Mouse (Mus musculus): ENCODE results near the gene Foxp1. TPM values are rescaled to one million over a fixed set of nuclear protein-coding genes. Genes with fewer than 3 reads are reported as not detected.

Foxp1 gene
- total RNA-seq, 2 experiments from 2014 or later: 94.3 to 100 TPM

GRCm38 (mm10) chr6:99188366-99189216 is 333.9 kb downstream of the Foxp1 start:
- DNase-seq (ENCODE audit: low spot score in 2 of 2): no peak

DNA sequence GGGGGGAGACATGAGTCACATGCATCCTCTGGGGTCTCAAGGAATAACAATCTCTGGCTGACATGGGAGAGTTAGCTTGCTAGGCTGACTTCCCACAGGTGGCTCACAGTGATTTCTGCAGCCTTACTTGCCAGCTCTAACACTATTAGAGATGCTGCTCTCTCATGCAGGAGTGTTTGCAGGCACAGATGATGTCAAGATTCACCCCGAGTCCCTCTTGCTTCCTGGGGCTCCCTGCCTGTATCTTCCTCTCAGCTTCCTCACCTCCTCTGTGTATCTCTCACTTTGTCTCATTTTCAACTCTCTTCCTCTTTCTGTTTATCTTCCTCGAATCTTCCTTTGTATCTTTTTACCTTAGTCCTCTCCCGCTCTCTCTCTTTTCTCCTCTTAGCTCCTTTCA is 334.6 kb downstream of the Foxp1 start:
- DNase-seq (ENCODE audit: low spot score in 2 of 2): no peak

DNA sequence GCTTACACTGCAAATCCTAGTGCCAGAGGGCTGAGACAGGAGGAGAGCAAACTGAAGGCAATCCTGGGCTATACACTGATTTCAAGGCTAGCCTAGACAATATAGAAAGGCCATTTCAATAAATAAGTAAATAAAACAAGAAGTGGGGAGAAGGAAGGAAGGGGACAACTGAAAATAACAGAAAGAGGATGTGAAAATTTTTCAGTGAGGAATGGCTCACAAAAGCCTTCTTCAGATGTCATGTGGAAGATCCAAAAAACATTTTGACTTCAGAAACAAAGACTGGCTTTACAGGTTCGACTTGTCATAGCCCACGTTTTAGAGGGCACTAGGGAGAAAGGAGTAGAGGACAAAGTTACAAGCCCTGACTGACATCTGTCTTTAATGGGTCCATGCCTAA is 335.1 kb downstream of the Foxp1 start:
- no peak for DNase-seq (ENCODE audit: low spot score in 2 of 2)

DNA sequence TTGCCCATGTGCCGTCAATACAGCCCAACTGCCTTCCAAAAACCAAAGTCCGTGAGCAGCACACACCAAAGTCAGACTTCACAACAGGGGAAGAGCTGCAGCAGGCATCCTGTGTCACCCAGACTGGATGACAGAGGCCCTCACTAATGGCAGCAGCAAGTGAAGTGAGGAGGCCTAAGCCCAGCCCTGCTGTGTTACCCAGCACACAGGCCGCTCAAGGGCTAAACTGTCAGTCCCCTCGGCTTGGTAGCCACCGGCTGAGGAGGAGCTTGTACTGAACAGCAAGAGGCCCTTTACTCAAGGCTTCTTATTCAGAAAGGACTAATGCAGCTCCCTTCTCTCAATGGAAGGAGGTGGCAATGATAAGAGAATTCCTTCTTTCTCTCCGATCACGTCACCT is 336.0 kb downstream of the Foxp1 start:
- DNase-seq (ENCODE audit: low spot score in 2 of 2): no peak

GRCm38 (mm10) chr6:99185797-99186196 is 336.7 kb downstream of the Foxp1 start:
- no peak for DNase-seq (ENCODE audit: low spot score in 2 of 2)

- no peak for DNase-seq (ENCODE audit: low spot score in 2 of 2)
These were observed 338.5 kb downstream of the Foxp1 start for GRCm38 (mm10) chr6:99184051-99184450.

GRCm38 (mm10) chr6:99182777-99183176 is 339.7 kb downstream of the Foxp1 start:
- DNase-seq (ENCODE audit: low spot score in 2 of 2): no peak

DNA sequence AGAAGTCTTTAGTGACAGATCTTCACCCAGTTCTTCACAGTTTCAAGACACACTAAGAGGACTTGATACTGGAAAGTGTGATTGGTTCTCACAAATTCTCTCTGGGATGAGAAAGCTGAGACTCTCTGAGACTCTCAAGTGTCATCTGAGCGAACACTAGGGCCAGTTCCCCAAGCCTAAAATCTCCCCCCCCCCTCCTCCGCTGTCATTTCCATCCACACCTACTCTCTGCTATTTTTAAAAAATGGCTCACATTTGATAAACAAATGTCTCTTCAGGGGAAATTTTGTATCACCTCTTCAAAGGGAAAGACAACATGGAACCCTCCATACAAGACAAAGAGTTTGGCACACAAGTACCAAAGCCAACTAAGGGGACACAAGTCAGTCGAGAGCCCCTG is 346.3 kb downstream of the Foxp1 start:
- DNase-seq (ENCODE audit: low spot score in 2 of 2): no peak

DNA sequence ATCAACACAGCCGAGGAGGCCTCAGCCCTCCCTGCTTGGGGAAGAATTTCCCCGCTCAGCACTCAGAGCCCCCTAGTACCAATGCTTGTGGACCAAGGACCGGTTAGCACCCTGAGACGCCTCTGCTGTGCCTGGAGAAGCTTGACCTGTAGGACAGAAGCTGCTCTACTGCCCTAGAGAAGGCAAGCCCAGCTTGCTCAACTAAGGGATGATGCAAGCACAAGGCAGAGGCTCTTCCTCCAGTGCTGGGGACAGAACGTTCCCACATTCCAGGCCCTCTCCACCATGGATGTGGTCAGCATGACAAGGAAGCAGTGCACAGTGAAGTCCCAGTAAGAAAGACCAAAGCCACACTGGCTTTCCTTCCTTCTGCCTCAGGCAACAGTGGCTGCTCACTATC is 347.1 kb downstream of the Foxp1 start:
- DNase-seq (ENCODE audit: low spot score in 2 of 2): no peak

DNA sequence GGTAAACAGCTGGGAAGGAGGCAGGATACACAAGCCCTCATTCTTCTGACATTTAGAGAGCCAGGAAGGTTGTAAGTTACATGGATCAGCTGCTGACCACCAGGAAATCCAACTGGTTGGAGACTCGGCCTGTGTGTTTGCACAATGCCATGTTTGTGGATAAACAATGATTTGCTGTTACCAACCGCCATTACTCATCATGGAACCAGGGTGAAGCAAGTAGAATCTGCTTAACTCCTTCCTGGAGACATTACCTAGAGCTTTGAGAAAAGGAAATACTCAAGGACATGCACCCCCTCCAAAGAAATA is 348.7 kb downstream of the Foxp1 start:
- DNase-seq (ENCODE audit: low spot score in 2 of 2): no peak

DNA sequence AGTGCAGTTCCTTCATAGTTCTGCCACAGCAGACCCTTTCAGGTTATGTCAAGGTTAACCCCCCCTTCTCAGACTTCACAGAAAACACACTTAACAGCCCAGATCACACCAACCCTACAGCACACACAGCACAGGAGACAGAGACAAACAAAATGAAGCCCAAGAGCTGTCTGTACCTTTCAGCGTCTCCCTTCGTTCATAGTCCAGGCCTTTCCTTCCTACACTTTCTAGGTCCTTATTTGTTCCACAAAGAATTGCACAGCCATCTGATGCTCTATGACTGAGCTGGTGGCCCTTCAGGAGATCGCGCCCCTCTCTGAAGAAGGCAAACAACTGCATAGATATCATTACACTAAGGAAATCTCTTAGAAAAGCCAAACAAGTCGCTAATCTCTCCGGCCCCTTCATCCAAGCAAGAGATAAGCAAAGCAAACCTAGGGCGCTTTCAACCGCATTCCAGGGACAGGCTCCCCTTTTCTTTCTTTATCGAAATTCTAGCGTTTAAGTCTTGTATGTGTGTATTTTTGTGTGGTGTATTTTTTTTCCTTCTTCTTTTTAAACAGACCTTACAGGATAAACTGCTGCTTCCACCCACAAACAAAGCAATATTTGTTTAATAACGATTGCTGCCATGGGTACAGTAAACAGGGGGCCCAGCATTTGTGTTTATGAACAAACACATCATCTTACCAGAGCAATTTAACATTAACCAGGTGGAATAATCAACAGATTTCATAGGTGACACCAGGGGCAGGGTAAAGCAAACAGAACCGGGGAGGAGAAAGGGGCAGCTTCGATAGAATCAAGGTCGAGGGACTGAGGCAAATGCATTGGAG is 349.2 kb downstream of the Foxp1 start:
- DNase-seq (ENCODE audit: low spot score in 2 of 2): no peak

- DNase-seq (ENCODE audit: low spot score in 2 of 2): no peak
These were observed 349.9 kb downstream of the Foxp1 start for GRCm38 (mm10) chr6:99172589-99172986.

DNA sequence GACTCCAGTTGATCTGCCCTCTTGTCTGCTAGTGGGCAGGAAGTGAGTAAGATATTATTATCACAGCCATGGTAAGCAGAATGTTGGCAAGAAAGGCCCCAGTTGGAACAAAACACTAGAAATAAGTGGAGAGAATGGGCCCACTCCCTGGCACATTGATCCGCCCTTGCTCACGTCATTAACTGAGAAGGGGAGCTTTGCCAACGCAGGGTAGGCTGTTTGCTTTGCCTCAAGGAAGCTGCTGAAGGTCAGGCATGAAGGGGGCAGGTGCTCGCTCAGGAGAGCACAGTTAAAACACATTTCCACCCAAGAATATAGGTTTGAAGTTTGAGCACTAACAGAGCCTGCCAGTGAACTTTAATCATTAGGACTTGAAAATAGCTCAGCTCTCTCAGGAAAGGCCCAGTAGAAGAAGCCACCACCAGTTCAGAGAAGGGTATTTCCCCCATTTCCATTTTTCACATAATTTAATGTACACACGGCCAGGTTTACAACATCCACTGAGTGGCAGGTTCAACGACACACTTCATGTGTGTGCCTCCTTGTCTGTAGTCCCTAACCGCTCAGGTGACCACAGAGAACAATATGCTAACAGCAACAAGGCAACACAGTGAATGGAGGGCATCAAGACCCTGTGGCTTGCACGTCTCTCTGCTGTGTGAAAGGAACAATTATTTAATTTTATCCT is 350.5 kb downstream of the Foxp1 start:
- DNase-seq (ENCODE audit: low spot score in 2 of 2): peak in 1 of 2 experiments; percentile 28

GRCm38 (mm10) chr6:99171281-99171825 is 351.2 kb downstream of the Foxp1 start:
- no peak for DNase-seq (ENCODE audit: low spot score in 2 of 2)

GRCm38 (mm10) chr6:99168727-99169126 is 353.8 kb downstream of the Foxp1 start:
- DNase-seq (ENCODE audit: low spot score in 2 of 2): no peak

DNA sequence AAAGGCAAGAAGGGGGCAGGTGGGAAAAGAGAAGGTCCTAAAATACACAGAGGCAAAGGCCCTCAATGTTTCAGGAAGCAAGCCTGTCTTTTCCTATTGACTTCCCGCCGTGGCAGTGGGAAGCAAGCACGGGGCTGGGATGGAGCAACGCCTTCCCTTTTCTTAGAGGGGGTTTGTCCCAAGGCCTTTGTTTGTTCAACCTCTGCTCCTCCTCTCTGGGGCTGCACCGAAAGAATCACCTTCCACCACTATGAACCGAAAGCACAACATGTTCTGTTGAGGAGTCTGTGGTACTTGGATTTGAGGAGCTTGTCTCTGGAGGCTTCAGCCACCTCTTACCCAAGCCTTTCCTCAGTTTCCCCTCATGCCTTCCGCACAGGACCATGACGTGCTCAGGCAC is 355.5 kb downstream of the Foxp1 start:
- DNase-seq (ENCODE audit: low spot score in 2 of 2): no peak

- peak in 1 of 2 experiments; percentile 32 for DNase-seq (ENCODE audit: low spot score in 2 of 2)
These were observed 356.4 kb downstream of the Foxp1 start for GRCm38 (mm10) chr6:99166169-99166568.

GRCm38 (mm10) chr6:99164760-99165159 is 357.8 kb downstream of the Foxp1 start:
- DNase-seq (ENCODE audit: low spot score in 2 of 2): no peak

DNA sequence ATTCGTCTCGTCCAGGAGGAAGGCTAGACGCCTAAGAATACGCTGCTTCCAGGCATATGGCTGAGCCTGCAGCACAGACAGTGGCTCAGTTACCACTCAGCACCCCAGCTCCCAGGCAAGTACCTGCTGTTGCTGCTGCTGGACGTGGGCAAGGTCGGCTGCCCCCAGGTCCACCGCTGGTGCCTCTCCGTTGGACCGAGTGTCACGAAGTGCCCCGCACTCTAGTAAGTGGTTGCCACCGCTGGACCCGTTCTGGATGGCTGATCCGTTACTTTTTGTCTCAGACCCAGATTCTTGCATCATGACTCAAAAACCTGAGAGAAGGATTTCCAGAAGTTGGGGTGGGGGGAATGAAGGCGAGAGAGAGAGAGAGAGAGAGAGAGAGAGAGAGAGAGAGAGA is 359.8 kb downstream of the Foxp1 start:
- no peak for DNase-seq (ENCODE audit: low spot score in 2 of 2)

DNA sequence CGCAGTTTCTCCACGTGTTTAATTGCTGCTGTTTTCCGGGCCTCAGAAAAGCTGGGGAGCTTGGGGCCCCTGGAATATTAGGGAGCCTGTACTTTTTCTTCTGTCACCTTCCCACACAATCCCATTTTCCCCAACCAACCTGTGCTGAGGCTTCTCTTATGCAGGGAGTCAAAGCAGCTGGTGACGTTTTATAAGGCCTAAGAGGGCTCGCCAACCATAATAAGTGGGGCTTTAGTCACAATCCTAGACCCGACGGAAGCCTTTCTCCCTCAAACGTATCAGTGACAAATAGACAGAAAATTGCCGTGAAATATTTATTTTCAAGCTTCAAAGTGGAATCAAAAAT is 362.2 kb downstream of the Foxp1 start:
- no peak for DNase-seq (ENCODE audit: low spot score in 2 of 2)

- DNase-seq (ENCODE audit: low spot score in 2 of 2): no peak
These were observed 362.8 kb downstream of the Foxp1 start for GRCm38 (mm10) chr6:99159452-99160347.

Measured in layer of hippocampus, adult 18-20 months (tissue).